Mouse (Mus musculus) gastrocnemius, postnatal 36 days (tissue): ENCODE results near the gene Rbm31y. TPM values are rescaled to one million over a fixed set of nuclear protein-coding genes. Genes with fewer than 3 reads are reported as not detected.
"Not testable (repeated sequence)": the region's sequence is repeated elsewhere in the genome, so short reads cannot be mapped to it uniquely, and the experiment has no call there.

Experiments used
- DNase-seq, 2 experiments: peaks; one replicate each; pipeline ENCODE4 v3.0.0; 2022
- intact Hi-C: fragments of 180-260 bp; cut with DNase I; formaldehyde crosslinking; loops from one replicate; pipeline ENCODE4 v1.15.1; 2025
- long read RNA-seq, 2 experiments: library from polyadenylated mRNA; stranded (forward); transcript quantifications; one replicate each; pipeline ENCODE4 v2.0.0; 2021
- total RNA-seq, 2 experiments: library from RNA; stranded (reverse); gene quantifications; 2 replicates each; pipeline ENCODE4 v1.2.3; 2021

Gene Rbm31y
- total RNA-seq, result not detected
- long read RNA-seq, experiment 1, result 0 reads
- long read RNA-seq, experiment 2, result 0 reads

DNA sequence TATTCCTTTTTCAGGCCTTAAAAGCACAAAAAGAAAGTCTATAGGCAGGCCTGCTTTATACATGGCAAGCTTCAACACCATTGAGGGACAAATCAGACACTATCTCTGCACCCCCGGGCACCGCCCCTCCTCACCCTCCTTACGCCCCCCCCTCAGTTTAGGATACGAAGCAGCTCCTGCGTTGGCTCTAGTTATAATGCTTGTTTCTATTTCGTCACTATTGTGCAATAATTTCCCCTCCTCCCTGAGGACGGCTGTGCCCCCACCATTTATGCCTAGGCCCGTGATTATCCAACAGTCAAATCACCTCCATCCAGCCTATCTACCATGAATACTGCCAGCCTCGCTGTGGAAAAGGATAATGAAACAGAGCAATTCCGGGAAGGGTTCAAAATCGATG lies at the start of gene Rbm31y:
TSS of gene Rbm31y (plus strand) at position 301 of the 400 bp plus-strand sequence.
- intact Hi-C loops, DNase-seq: not testable (repeated sequence)
